Mouse (Mus musculus): ENCODE results near the gene Ear6.

DNA sequence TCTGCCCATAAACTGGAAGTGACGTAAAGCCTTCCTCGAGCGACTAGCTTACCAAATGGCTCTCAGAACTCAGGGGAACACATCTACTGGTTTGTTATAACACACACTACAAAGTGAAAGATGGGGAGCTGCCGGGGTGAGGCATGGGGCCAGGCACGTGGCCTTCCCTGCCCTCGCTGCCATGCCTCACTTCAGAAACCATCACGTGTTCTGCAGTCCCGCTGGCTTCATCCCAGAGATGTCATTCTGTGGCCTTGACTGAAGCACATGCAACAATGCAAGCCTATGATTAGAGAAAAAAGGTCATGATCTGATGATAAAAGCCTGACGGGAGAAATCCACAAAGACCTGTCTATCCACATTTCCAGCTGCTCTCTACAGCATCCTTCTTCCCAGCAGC is 18.2 kb downstream of the Ear6 start:
- no peak for TF ChIP-seq TAL1 (IDR thresholded peaks at IDR 0.05; ENCODE audit: low read length)
- TF ChIP-seq GATA1 (IDR thresholded peaks at IDR 0.05; ENCODE audit: low read length): no peak

Measured in erythroblast, embryonic 14.5 days (primary cell).